Mouse (Mus musculus) lung, embryonic 14.5 days (tissue): Measurements from ENCODE around the gene G430095P16Rik. TPM values are rescaled to one million over a fixed set of nuclear protein-coding genes. Genes with fewer than 3 reads are reported as not detected.

Experiments
- ATAC-seq: fragments of 200-750 bp; cut with Nextera tagmentation; 2 replicates; pipeline ENCODE4 v1.8.0; 2017; ENCODE audit warnings: mild to moderate bottlenecking, moderate TSS enrichment, moderate library complexity; ENCODE audit not compliant: insufficient read depth
- DNase-seq: peaks from one replicate; pipeline ENCODE4 v3.0.0-alpha.2; 2015
- H3K27ac ChIP-seq: fragments of 300-500 bp; sonication (generic); 2 replicates; pipeline ENCODE4 v1.5.1; 2014; ENCODE audit warnings: low read depth, mild to moderate bottlenecking, moderate library complexity
- H3K27me3 ChIP-seq: fragments of 300-500 bp; sonication (generic); 2 replicates; pipeline ENCODE4 v1.6.1; 2014; ENCODE audit warnings: low read length, control low read depth; ENCODE audit not compliant: insufficient read depth
- H3K36me3 ChIP-seq: fragments of 300-500 bp; sonication (generic); 2 replicates; pipeline ENCODE4 v1.6.1; 2014; ENCODE audit warnings: control low read depth; ENCODE audit not compliant: insufficient read depth
- H3K4me1 ChIP-seq: fragments of 300-500 bp; sonication (generic); 2 replicates; pipeline ENCODE4 v1.6.1; 2014; ENCODE audit warnings: antibody characterized with exemption, control low read depth; ENCODE audit not compliant: insufficient read depth
- H3K4me2 ChIP-seq: fragments of 300-500 bp; sonication (generic); 2 replicates; pipeline ENCODE4 v1.6.1; 2014; ENCODE audit warnings: mild to moderate bottlenecking
- H3K4me3 ChIP-seq: fragments of 300-500 bp; sonication (generic); 2 replicates; pipeline ENCODE4 v1.5.1; 2014; ENCODE audit warnings: low read depth, low read length
- H3K9ac ChIP-seq: fragments of 300-500 bp; sonication (generic); 2 replicates; pipeline ENCODE4 v1.6.1; 2014
- H3K9me3 ChIP-seq: fragments of 300-500 bp; sonication (generic); 2 replicates; pipeline ENCODE4 v1.6.1; 2016; ENCODE audit warnings: low read depth, low read length, control low read depth
- CTCF ChIP-seq: IDR thresholded peaks from 2 replicates; pipeline ENCODE4 v1.5.1; 2016; ENCODE audit warnings: antibody characterized with exemption, low read depth
- WGBS: fragments of 180-500 bp; shearing (Covaris S2); extraction: QIAGEN DNeasy Blood & Tissue Kit; methylation state at CpG from one replicate; pipeline ENCODE4 v1.1.7; 2014; 5-methylcytosine and 5-hydroxymethylcytosine counted together
- polyA plus RNA-seq: library from polyadenylated mRNA; unstranded; fragments of >200 nt; fragmentation: Nextera tagmentation; extraction: Ambion mirVana; gene quantifications from 2 replicates; pipeline ENCODE4 v1.2.1, GENCODE M21; 2014

G430095P16Rik gene
- polyA plus RNA-seq: 2.7 and 2.8 TPM in 2 replicates

GRCm38 (mm10) chr8:84722850-84723570, at the start of gene G430095P16Rik:
Gene G430095P16Rik (plus strand): TSS chr8:84723007.
- WGBS: 4% methylated on average over 10 of the region's 10 CpGs
- H3K4me2 ChIP-seq: peak within 1 kb of the TSS; percentile 56
- H3K9ac ChIP-seq: peak within 1 kb of the TSS; percentile 49
- H3K4me1 ChIP-seq: peaks cover 37% of the 10 kb centered on the region
- H3K27me3 ChIP-seq: no peaks in the 10 kb centered on the region
- DNase-seq (peak; percentile 93), ATAC-seq (peak; percentile 87)
- TF ChIP-seq CTCF: peak; percentile 67
- no peaks in the 10 kb centered on the region for H3K9me3 ChIP-seq
- H3K27ac ChIP-seq: peak within 1 kb of the TSS; percentile 97
- peaks cover 87% of the 10 kb centered on the region for H3K36me3 ChIP-seq
- H3K4me3 ChIP-seq: peak within 1 kb of the TSS; percentile 17

GRCm38 (mm10) chr8:84677305-84677704, 45.5 kb upstream of the G430095P16Rik start:
- no peak for ATAC-seq
- no peaks in the 10 kb centered on the region for H3K27me3 ChIP-seq
- peaks cover 60% of the 10 kb centered on the region for H3K36me3 ChIP-seq
- no peak overlapping the region for H3K4me3 ChIP-seq
- no peaks in the 10 kb centered on the region for H3K4me1 ChIP-seq
- H3K9me3 ChIP-seq: no peaks in the 10 kb centered on the region
- TF ChIP-seq CTCF: no peak
- H3K27ac ChIP-seq: no peak overlapping the region
- WGBS: 89% methylated on average over 5 of the region's 5 CpGs
- no peak overlapping the region for H3K4me2 ChIP-seq
- no peak overlapping the region for H3K9ac ChIP-seq
- no peak for DNase-seq

- 81% methylated on average over 2 of the region's 2 CpGs for WGBS
- no peaks in the 10 kb centered on the region for H3K27me3 ChIP-seq
- H3K4me1 ChIP-seq: peaks cover 8% of the 10 kb centered on the region
- H3K4me2 ChIP-seq: no peak overlapping the region
- H3K4me3 ChIP-seq: no peak overlapping the region
- DNase-seq (no peak), ATAC-seq (no peak)
- H3K36me3 ChIP-seq: peaks cover 35% of the 10 kb centered on the region
- H3K9me3 ChIP-seq: no peaks in the 10 kb centered on the region
- H3K9ac ChIP-seq: no peak overlapping the region
- TF ChIP-seq CTCF: no peak
- no peak overlapping the region for H3K27ac ChIP-seq
Measured at GRCm38 (mm10) chr8:84681476-84681875, 41.3 kb upstream of the G430095P16Rik start.

- Histone ChIP-seq H3K27me3 (no peaks in the 10 kb centered on the region), H3K36me3 (peaks cover 33% of the 10 kb centered on the region), H3K4me2 (no peak overlapping the region), H3K4me1 (peaks cover 8% of the 10 kb centered on the region), H3K9me3 (no peaks in the 10 kb centered on the region), H3K27ac (no peak overlapping the region), H3K4me3 (no peak overlapping the region), H3K9ac (no peak overlapping the region)
- DNase-seq (no peak), ATAC-seq (no peak)
- 81% methylated on average over 2 of the region's 2 CpGs for WGBS
- no peak for TF ChIP-seq CTCF
Measured at GRCm38 (mm10) chr8:84682257-84682656, 40.5 kb upstream of the G430095P16Rik start.

GRCm38 (mm10) chr8:84684537-84684936, 38.3 kb upstream of the G430095P16Rik start:
- 60% methylated on average over 3 of the region's 3 CpGs for WGBS
- no peak for ATAC-seq
- Histone ChIP-seq H3K4me1 (peaks cover 11% of the 10 kb centered on the region), H3K4me2 (no peak overlapping the region), H3K9me3 (no peaks in the 10 kb centered on the region), H3K9ac (no peak overlapping the region), H3K27ac (no peak overlapping the region), H3K4me3 (no peak overlapping the region), H3K36me3 (peaks cover 33% of the 10 kb centered on the region), H3K27me3 (no peaks in the 10 kb centered on the region)
- no peak for TF ChIP-seq CTCF
- DNase-seq: no peak

- no peak for TF ChIP-seq CTCF
- peak within 1 kb of the TSS; percentile 96 for H3K27ac ChIP-seq
- H3K4me1 ChIP-seq: peaks cover 11% of the 10 kb centered on the region
- peak within 1 kb of the TSS; percentile 99 for H3K9ac ChIP-seq
- WGBS: 11% methylated on average over 20 of the region's 20 CpGs
- peak; percentile 26; the same call in 1 of the 2 replicates for ATAC-seq
- H3K36me3 ChIP-seq: peaks cover 32% of the 10 kb centered on the region
- no peaks in the 10 kb centered on the region for H3K27me3 ChIP-seq
- DNase-seq: peak; percentile 36
- H3K4me2 ChIP-seq: peak within 1 kb of the TSS; percentile 93
- no peaks in the 10 kb centered on the region for H3K9me3 ChIP-seq
- H3K4me3 ChIP-seq: peak within 1 kb of the TSS; percentile 100
Measured at GRCm38 (mm10) chr8:84686191-84687002, 36.4 kb upstream of the G430095P16Rik start, which contains the start of gene Trmt1. Gene Trmt1 (plus strand): TSS chr8:84686307.
